Mouse (Mus musculus) cerebellum, adult 2 months (tissue): ENCODE measurements around the gene Spint4.

Experiments
- CTCF ChIP-seq: fragments of 200-500 bp; IDR thresholded peaks from 2 replicates; pipeline ENCODE4 v1.5.1; 2011; ENCODE audit warnings: low read depth, mild to moderate bottlenecking, control low read depth, low read length, moderate library complexity, borderline replicate concordance; ENCODE audit not compliant: insufficient read depth
- POLR2A ChIP-seq: fragments of 200-500 bp; IDR thresholded peaks from 2 replicates; pipeline ENCODE4 v1.6.1; 2011; ENCODE audit warnings: low read length, control low read depth, borderline replicate concordance; ENCODE audit not compliant: insufficient read depth

DNA sequence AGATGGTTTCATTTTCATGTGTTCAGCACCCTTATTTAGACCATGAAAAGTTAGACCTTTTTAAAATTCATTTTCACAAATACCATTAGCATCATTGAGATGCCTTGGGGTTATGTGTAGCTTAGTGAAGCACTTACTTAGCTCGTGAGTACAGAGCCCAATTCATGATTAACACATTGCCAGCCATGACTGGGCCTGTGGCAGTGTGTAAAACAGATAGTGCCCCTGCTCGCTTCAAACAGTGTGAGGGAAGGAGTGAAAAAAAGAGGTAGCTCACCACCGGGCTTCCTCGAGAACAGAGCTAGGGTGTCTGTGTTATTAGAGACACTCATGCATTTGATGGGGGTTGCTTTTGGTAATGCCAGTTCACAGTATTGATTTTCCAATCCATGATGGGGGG, 49.9 kb downstream of the Spint4 start:
- TF ChIP-seq POLR2A, result no peak
- TF ChIP-seq CTCF, result no peak
